Mouse (Mus musculus) neural tube, embryonic 13.5 days (tissue): ENCODE measurements around the gene Gpalpp1. TPM values are rescaled to one million over a fixed set of nuclear protein-coding genes. Genes with fewer than 3 reads are reported as not detected.
A peak's percentile ranks its signal among the peaks of the same experiment; 100 is the strongest.

ENCODE experiments used
- ATAC-seq: fragments of 200-750 bp; cut with Nextera tagmentation; 2 replicates; pipeline ENCODE4 v1.8.0; 2017; ENCODE audit warnings: low read depth, mild to moderate bottlenecking, moderate TSS enrichment, moderate library complexity
- H3K27ac ChIP-seq: fragments of 300-500 bp; sonication (generic); replicated peaks from 2 replicates; pipeline ENCODE4 v1.5.1; 2015; ENCODE audit warnings: moderate library complexity, mild to moderate bottlenecking, inconsistent platforms
- H3K27me3 ChIP-seq: fragments of 300-500 bp; sonication (generic); 2 replicates; pipeline ENCODE4 v1.6.1; 2015; ENCODE audit warnings: mild to moderate bottlenecking, inconsistent platforms
- H3K36me3 ChIP-seq: fragments of 300-500 bp; sonication (generic); 2 replicates; pipeline ENCODE4 v1.6.1; 2015; ENCODE audit warnings: mild to moderate bottlenecking, inconsistent platforms
- H3K4me1 ChIP-seq: fragments of 300-500 bp; sonication (generic); replicated peaks from 2 replicates; pipeline ENCODE4 v1.6.1; 2015; ENCODE audit warnings: inconsistent platforms
- H3K4me2 ChIP-seq: fragments of 300-500 bp; sonication (generic); 2 replicates; pipeline ENCODE4 v1.6.1; 2015; ENCODE audit warnings: inconsistent platforms, mild to moderate bottlenecking, moderate library complexity
- H3K4me3 ChIP-seq: fragments of 300-500 bp; sonication (generic); 2 replicates; pipeline ENCODE4 v1.5.1; 2015; ENCODE audit warnings: mild to moderate bottlenecking, inconsistent platforms
- H3K9ac ChIP-seq: fragments of 300-500 bp; sonication (generic); 2 replicates; pipeline ENCODE4 v1.6.1; 2015; ENCODE audit warnings: moderate library complexity, mild to moderate bottlenecking, inconsistent platforms
- H3K9me3 ChIP-seq: fragments of 300-500 bp; sonication (generic); 2 replicates; pipeline ENCODE4 v1.6.1; 2016; ENCODE audit warnings: inconsistent platforms
- WGBS: fragments of 180-500 bp; shearing (Covaris S2); methylation state at CpG from one replicate; pipeline ENCODE4 v1.1.7; 2015; 5-methylcytosine and 5-hydroxymethylcytosine counted together
- polyA plus RNA-seq: library from polyadenylated mRNA; unstranded; fragments of >200 nt; fragmentation: Nextera tagmentation; extraction: Ambion mirVana; gene quantifications from 2 replicates; pipeline ENCODE4 v1.2.1, GENCODE M21; 2015

The Gpalpp1 gene
- 12.2 and 12.5 TPM in 2 replicates for polyA plus RNA-seq

GRCm38 (mm10) chr14:76110396-76111221 is at the start of gene Gpalpp1, which contains the start of gene Nufip1:
TSS of gene Gpalpp1 (minus strand) at chr14:76110760.
TSS of gene Nufip1 (plus strand) at chr14:76110891.
- H3K4me3 ChIP-seq: peak within 1 kb of the TSS; percentile 89
- peaks cover 28% of the 10 kb centered on the region for H3K4me1 ChIP-seq
- peak; percentile 99 for ATAC-seq
- H3K4me2 ChIP-seq: peak within 1 kb of the TSS; percentile 66
- H3K9me3 ChIP-seq: no peaks in the 10 kb centered on the region
- H3K27me3 ChIP-seq: no peaks in the 10 kb centered on the region
- peak within 1 kb of the TSS; percentile 85 for H3K9ac ChIP-seq
- H3K27ac ChIP-seq: peak within 1 kb of the TSS; percentile 87
- peaks cover 33% of the 10 kb centered on the region for H3K36me3 ChIP-seq
- under 1% methylated on average over 69 of the region's 69 CpGs for WGBS

GRCm38 (mm10) chr14:76158192-76158785 is 47.7 kb upstream of the Gpalpp1 start:
- Histone ChIP-seq H3K36me3 (no peaks in the 10 kb centered on the region), H3K9ac (no peak overlapping the region), H3K4me2 (no peak overlapping the region), H3K4me3 (no peak overlapping the region), H3K27ac (no peak overlapping the region), H3K27me3 (no peaks in the 10 kb centered on the region), H3K9me3 (no peaks in the 10 kb centered on the region), H3K4me1 (peaks cover 2% of the 10 kb centered on the region)
- WGBS: 66% methylated on average over 5 of the region's 5 CpGs
- ATAC-seq: no peak

GRCm38 (mm10) chr14:76153828-76154227 is 43.3 kb upstream of the Gpalpp1 start:
- Histone ChIP-seq H3K36me3 (no peaks in the 10 kb centered on the region), H3K27ac (no peak overlapping the region), H3K4me2 (peak overlapping the region; percentile 64), H3K4me1 (peaks cover 17% of the 10 kb centered on the region), H3K4me3 (0 out of 2 replicates have a peak overlapping the region, but pooled peaks have one; percentile 65), H3K9me3 (no peaks in the 10 kb centered on the region), H3K27me3 (no peaks in the 10 kb centered on the region), H3K9ac (no peak overlapping the region)
- WGBS: 21% methylated on average over 6 of the region's 6 CpGs
- ATAC-seq: no peak

- H3K27ac ChIP-seq: peak overlapping the region; percentile 98
- peak overlapping the region; percentile 65 for H3K4me3 ChIP-seq
- 3% methylated on average over 24 of the region's 24 CpGs for WGBS
- no peaks in the 10 kb centered on the region for H3K36me3 ChIP-seq
- H3K9ac ChIP-seq: peak overlapping the region; percentile 64
- no peaks in the 10 kb centered on the region for H3K9me3 ChIP-seq
- no peaks in the 10 kb centered on the region for H3K27me3 ChIP-seq
- H3K4me1 ChIP-seq: peaks cover 17% of the 10 kb centered on the region
- ATAC-seq: peak; percentile 16; the same call in 1 of the 2 replicates
- H3K4me2 ChIP-seq: peak overlapping the region; percentile 64
Observed at GRCm38 (mm10) chr14:76153003-76153675, 42.6 kb upstream of the Gpalpp1 start.

GRCm38 (mm10) chr14:76152162-76153002 is 41.8 kb upstream of the Gpalpp1 start:
- peak; percentile 95 for ATAC-seq
- under 1% methylated on average over 41 of the region's 41 CpGs for WGBS
- peak overlapping the region; percentile 65 for H3K4me3 ChIP-seq

GRCm38 (mm10) chr14:76151820-76152161 is 41.2 kb upstream of the Gpalpp1 start:
- Histone ChIP-seq H3K36me3 (no peaks in the 10 kb centered on the region), H3K27ac (peak overlapping the region; percentile 98), H3K4me1 (peaks cover 17% of the 10 kb centered on the region), H3K4me3 (peak overlapping the region; percentile 65), H3K27me3 (no peaks in the 10 kb centered on the region), H3K9ac (peak overlapping the region; percentile 88), H3K4me2 (peak overlapping the region; percentile 64), H3K9me3 (no peaks in the 10 kb centered on the region)
- under 1% methylated on average over 10 of the region's 10 CpGs for WGBS
- no peak for ATAC-seq

More at GRCm38 (mm10) chr14:76152162-76153002, 41.8 kb upstream of the Gpalpp1 start:
- Histone ChIP-seq H3K9me3 (no peaks in the 10 kb centered on the region), H3K4me1 (peaks cover 17% of the 10 kb centered on the region), H3K36me3 (no peaks in the 10 kb centered on the region), H3K27ac (peak overlapping the region; percentile 98), H3K27me3 (no peaks in the 10 kb centered on the region), H3K4me2 (peak overlapping the region; percentile 64), H3K9ac (peak overlapping the region; percentile 88)

- Histone ChIP-seq H3K4me1 (peaks cover 17% of the 10 kb centered on the region), H3K27me3 (no peaks in the 10 kb centered on the region), H3K9me3 (no peaks in the 10 kb centered on the region), H3K27ac (no peak overlapping the region), H3K9ac (no peak overlapping the region), H3K36me3 (no peaks in the 10 kb centered on the region), H3K4me2 (no peak overlapping the region), H3K4me3 (no peak overlapping the region)
- ATAC-seq: no peak
- 44% methylated on average over 2 of the region's 2 CpGs for WGBS
Observed at GRCm38 (mm10) chr14:76151011-76151410, 40.5 kb upstream of the Gpalpp1 start.

- ATAC-seq: no peak
Observed at GRCm38 (mm10) chr14:76150499-76150898, 39.9 kb upstream of the Gpalpp1 start.

GRCm38 (mm10) chr14:76149531-76150179 is 39.1 kb upstream of the Gpalpp1 start:
- no peak overlapping the region for H3K9ac ChIP-seq
- H3K4me3 ChIP-seq: no peak overlapping the region
- WGBS: 35% methylated on average over 13 of the region's 13 CpGs
- ATAC-seq: no peak
- H3K4me2 ChIP-seq: peak overlapping the region; percentile 20; the same call in 1 of the 2 replicates
- no peak overlapping the region for H3K27ac ChIP-seq
- H3K36me3 ChIP-seq: no peaks in the 10 kb centered on the region
- no peaks in the 10 kb centered on the region for H3K27me3 ChIP-seq
- H3K9me3 ChIP-seq: no peaks in the 10 kb centered on the region
- H3K4me1 ChIP-seq: peaks cover 17% of the 10 kb centered on the region

More at GRCm38 (mm10) chr14:76150499-76150898, 39.9 kb upstream of the Gpalpp1 start:
- Histone ChIP-seq H3K9me3 (no peaks in the 10 kb centered on the region), H3K36me3 (no peaks in the 10 kb centered on the region), H3K4me1 (peaks cover 17% of the 10 kb centered on the region), H3K27ac (no peak overlapping the region), H3K27me3 (no peaks in the 10 kb centered on the region), H3K9ac (no peak overlapping the region), H3K4me3 (no peak overlapping the region), H3K4me2 (no peak overlapping the region)
- WGBS: 83% methylated on average over 11 of the region's 11 CpGs

- H3K4me1 ChIP-seq: peaks cover 15% of the 10 kb centered on the region
- H3K4me2 ChIP-seq: no peak overlapping the region
- H3K27ac ChIP-seq: no peak overlapping the region
- no peak overlapping the region for H3K9ac ChIP-seq
- ATAC-seq: no peak
- no peaks in the 10 kb centered on the region for H3K27me3 ChIP-seq
- H3K9me3 ChIP-seq: no peaks in the 10 kb centered on the region
- 86% methylated on average over 10 of the region's 10 CpGs for WGBS
- no peak overlapping the region for H3K4me3 ChIP-seq
- H3K36me3 ChIP-seq: no peaks in the 10 kb centered on the region
Observed at GRCm38 (mm10) chr14:76148294-76148693, 37.7 kb upstream of the Gpalpp1 start.

GRCm38 (mm10) chr14:76147061-76147460 is 36.5 kb upstream of the Gpalpp1 start:
- Histone ChIP-seq H3K9ac (no peak overlapping the region), H3K27ac (no peak overlapping the region), H3K4me1 (peaks cover 9% of the 10 kb centered on the region), H3K4me2 (no peak overlapping the region), H3K4me3 (no peak overlapping the region), H3K36me3 (no peaks in the 10 kb centered on the region), H3K27me3 (no peaks in the 10 kb centered on the region), H3K9me3 (no peaks in the 10 kb centered on the region)
- ATAC-seq: no peak
- 79% methylated on average over 6 of the region's 6 CpGs for WGBS
